Mouse (Mus musculus): ENCODE data around the gene Sned1. TPM values are rescaled to one million over a fixed set of nuclear protein-coding genes. Genes with fewer than 3 reads are reported as not detected.

The Sned1 gene
- polyA plus RNA-seq, 1 experiment from 2014 or later = 10.9 TPM

- Histone ChIP-seq H3K36me3 (replicated peaks; ENCODE audit: control insufficient read depth, insufficient read depth) (no peaks in the 10 kb centered on the region), H3K4me2 (replicated peaks) (no peak overlapping the region), H3K9ac (no peak overlapping the region), H3K4me1 (replicated peaks; ENCODE audit: control insufficient read depth, insufficient read depth, low read length) (peaks cover 7% of the 10 kb centered on the region), H3K4me3 (replicated peaks; ENCODE audit: low read length) (no peak overlapping the region), H3K27ac (no peak overlapping the region), H3K27me3 (ENCODE audit: control insufficient read depth, insufficient read depth, low read length) (no peaks in the 10 kb centered on the region), H3K9me3 (ENCODE audit: control insufficient read depth, low read length) (no peaks in the 10 kb centered on the region)
- DNase-seq (ENCODE audit: low spot score) (no peak), ATAC-seq (ENCODE audit: low FRiP score) (no peak)
- 77% methylated on average over 5 of the region's 5 CpGs for WGBS
Measured at GRCm38 (mm10) chr1:93225731-93226520, 9.7 kb upstream of the Sned1 start.

- H3K4me2 ChIP-seq (replicated peaks) = no peak overlapping the region
- H3K9ac ChIP-seq = no peak overlapping the region
- H3K9me3 ChIP-seq (ENCODE audit: control insufficient read depth, low read length) = no peaks in the 10 kb centered on the region
- no peaks in the 10 kb centered on the region for H3K36me3 ChIP-seq (replicated peaks; ENCODE audit: control insufficient read depth, insufficient read depth)
- peaks cover 7% of the 10 kb centered on the region for H3K4me1 ChIP-seq (replicated peaks; ENCODE audit: control insufficient read depth, insufficient read depth, low read length)
- DNase-seq (ENCODE audit: low spot score) = peak; percentile 35
- 64% methylated on average over 7 of the region's 7 CpGs for WGBS
- H3K27ac ChIP-seq = no peak overlapping the region
- no peak overlapping the region for H3K4me3 ChIP-seq (replicated peaks; ENCODE audit: low read length)
- no peaks in the 10 kb centered on the region for H3K27me3 ChIP-seq (ENCODE audit: control insufficient read depth, insufficient read depth, low read length)
- ATAC-seq (ENCODE audit: low FRiP score) = peak; percentile 13; the same call in 1 of the 2 replicates
Measured at GRCm38 (mm10) chr1:93227303-93227975, 8.2 kb upstream of the Sned1 start.

DNA sequence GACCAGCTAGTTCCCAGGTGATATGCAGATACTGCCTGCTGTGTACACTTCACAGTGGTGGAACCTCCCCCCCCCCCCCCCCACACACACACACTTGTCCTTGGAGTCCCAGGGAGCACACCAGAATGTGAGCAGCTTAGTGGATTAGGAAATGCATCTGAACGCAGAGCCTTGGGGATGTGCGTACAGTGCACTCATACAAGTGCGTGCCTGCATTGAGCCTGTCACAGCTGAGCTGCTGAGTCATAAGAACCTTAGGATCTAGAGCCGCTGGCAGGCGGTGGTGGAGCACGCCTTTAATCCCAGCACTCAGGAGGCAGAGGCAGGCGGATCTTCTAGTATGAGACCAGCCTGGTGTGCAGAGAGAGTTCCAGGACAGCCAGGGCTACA lies 7.7 kb upstream of the Sned1 start:
- Histone ChIP-seq H3K4me2 (replicated peaks) (no peak overlapping the region), H3K4me3 (replicated peaks; ENCODE audit: low read length) (no peak overlapping the region), H3K27ac (no peak overlapping the region), H3K27me3 (ENCODE audit: control insufficient read depth, insufficient read depth, low read length) (0 out of 2 replicates have a peak, but pooled peaks cover 3% of the 10 kb centered on the region), H3K9ac (no peak overlapping the region), H3K9me3 (ENCODE audit: control insufficient read depth, low read length) (no peaks in the 10 kb centered on the region), H3K36me3 (replicated peaks; ENCODE audit: control insufficient read depth, insufficient read depth) (no peaks in the 10 kb centered on the region), H3K4me1 (replicated peaks; ENCODE audit: control insufficient read depth, insufficient read depth, low read length) (peaks cover 7% of the 10 kb centered on the region)
- DNase-seq (ENCODE audit: low spot score) = no peak
- ATAC-seq (ENCODE audit: low FRiP score) = no peak
- WGBS = 90% methylated on average over 7 of the region's 7 CpGs

DNA sequence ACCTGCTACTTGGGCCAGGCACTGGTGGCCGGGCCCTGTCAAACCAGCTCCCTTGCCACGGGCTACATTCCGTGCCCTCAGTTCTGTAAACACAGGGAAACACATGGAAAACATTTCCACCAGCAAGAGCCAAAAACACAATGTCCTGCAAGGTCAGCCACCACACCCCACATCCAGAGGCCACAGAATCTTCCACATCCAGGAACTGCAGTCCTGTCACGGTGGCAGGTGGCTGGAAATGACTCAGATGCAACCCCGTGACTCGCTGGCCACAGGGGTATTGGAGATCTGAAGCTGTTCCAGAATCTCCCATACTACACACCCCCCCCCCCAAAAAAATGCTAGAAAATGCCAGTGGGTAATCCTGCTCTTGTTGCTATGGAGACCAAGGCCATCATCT lies 6.4 kb upstream of the Sned1 start:
- ATAC-seq (ENCODE audit: low FRiP score) (no peak), DNase-seq (ENCODE audit: low spot score) (no peak)
- Histone ChIP-seq H3K36me3 (replicated peaks; ENCODE audit: control insufficient read depth, insufficient read depth) (no peaks in the 10 kb centered on the region), H3K4me2 (replicated peaks) (no peak overlapping the region), H3K4me3 (replicated peaks; ENCODE audit: low read length) (no peak overlapping the region), H3K27ac (no peak overlapping the region), H3K27me3 (ENCODE audit: control insufficient read depth, insufficient read depth, low read length) (peaks cover 6% of the 10 kb centered on the region; the same call in 1 of the 2 replicates), H3K4me1 (replicated peaks; ENCODE audit: control insufficient read depth, insufficient read depth, low read length) (peaks cover 7% of the 10 kb centered on the region), H3K9ac (no peak overlapping the region), H3K9me3 (ENCODE audit: control insufficient read depth, low read length) (no peaks in the 10 kb centered on the region)
- 85% methylated on average over 6 of the region's 6 CpGs for WGBS

GRCm38 (mm10) chr1:93229626-93230025 lies 6.0 kb upstream of the Sned1 start:
- Histone ChIP-seq H3K4me1 (replicated peaks; ENCODE audit: control insufficient read depth, insufficient read depth, low read length) (peaks cover 7% of the 10 kb centered on the region; the same call in 1 of the 2 replicates), H3K9me3 (ENCODE audit: control insufficient read depth, low read length) (no peaks in the 10 kb centered on the region), H3K36me3 (replicated peaks; ENCODE audit: control insufficient read depth, insufficient read depth) (no peaks in the 10 kb centered on the region), H3K27me3 (ENCODE audit: control insufficient read depth, insufficient read depth, low read length) (peaks cover 9% of the 10 kb centered on the region; the same call in 1 of the 2 replicates), H3K27ac (no peak overlapping the region), H3K9ac (no peak overlapping the region), H3K4me2 (replicated peaks) (no peak overlapping the region), H3K4me3 (replicated peaks; ENCODE audit: low read length) (no peak overlapping the region)
- no peak for DNase-seq (ENCODE audit: low spot score)
- no peak for ATAC-seq (ENCODE audit: low FRiP score)
- WGBS = 74% methylated on average over 4 of the region's 4 CpGs

GRCm38 (mm10) chr1:93236545-93236924 lies 894 bp downstream of the Sned1 start:
- H3K27ac ChIP-seq = no peak overlapping the region
- H3K36me3 ChIP-seq (replicated peaks; ENCODE audit: control insufficient read depth, insufficient read depth) = no peaks in the 10 kb centered on the region
- peak overlapping the region; percentile 59 for H3K9ac ChIP-seq
- peak overlapping the region; percentile 99 for H3K4me2 ChIP-seq (replicated peaks)
- WGBS = 8% methylated on average over 3 of the region's 3 CpGs
- H3K27me3 ChIP-seq (ENCODE audit: control insufficient read depth, insufficient read depth, low read length) = peaks cover 37% of the 10 kb centered on the region
- ATAC-seq (ENCODE audit: low FRiP score) (peak; percentile 35; the same call in 1 of the 2 replicates), DNase-seq (ENCODE audit: low spot score) (no peak)
- peak overlapping the region; percentile 56 for H3K4me3 ChIP-seq (replicated peaks; ENCODE audit: low read length)
- peaks cover 14% of the 10 kb centered on the region; the same call in 1 of the 2 replicates for H3K4me1 ChIP-seq (replicated peaks; ENCODE audit: control insufficient read depth, insufficient read depth, low read length)
- H3K9me3 ChIP-seq (ENCODE audit: control insufficient read depth, low read length) = no peaks in the 10 kb centered on the region

GRCm38 (mm10) chr1:93237676-93238075 lies 2.0 kb downstream of the Sned1 start:
- H3K27me3 ChIP-seq (ENCODE audit: control insufficient read depth, insufficient read depth, low read length) = peaks cover 36% of the 10 kb centered on the region
- WGBS = 90% methylated on average over 10 of the region's 10 CpGs
- H3K4me2 ChIP-seq (replicated peaks) = 0 out of 2 replicates have a peak overlapping the region, but pooled peaks have one; percentile 1

DNA sequence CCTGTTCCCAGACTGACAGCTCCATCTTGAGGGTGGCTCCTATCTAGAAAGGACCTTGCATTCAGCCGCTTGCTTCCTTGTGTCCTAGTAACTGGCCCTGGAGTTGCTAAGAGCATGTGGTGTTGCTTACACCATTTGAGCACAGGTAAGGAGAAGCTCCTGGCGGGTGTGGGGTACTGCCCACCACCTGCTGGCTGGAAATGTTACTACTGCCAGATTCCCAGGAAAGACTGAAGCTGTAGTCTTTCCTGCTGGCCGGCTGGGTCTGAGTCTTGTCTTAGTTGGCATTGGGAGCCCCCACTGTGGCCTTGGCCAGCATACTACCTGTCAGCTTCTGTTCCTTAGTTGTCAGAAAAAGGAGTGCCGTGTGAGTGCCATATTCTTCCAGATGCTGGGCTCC lies 2.6 kb downstream of the Sned1 start:
- ATAC-seq (ENCODE audit: low FRiP score) (no peak), DNase-seq (ENCODE audit: low spot score) (no peak)
- H3K4me1 ChIP-seq (replicated peaks; ENCODE audit: control insufficient read depth, insufficient read depth, low read length) = peaks cover 14% of the 10 kb centered on the region; the same call in 1 of the 2 replicates
- H3K9ac ChIP-seq = no peak overlapping the region
- H3K27me3 ChIP-seq (ENCODE audit: control insufficient read depth, insufficient read depth, low read length) = peaks cover 31% of the 10 kb centered on the region
- H3K9me3 ChIP-seq (ENCODE audit: control insufficient read depth, low read length) = no peaks in the 10 kb centered on the region
- H3K4me2 ChIP-seq (replicated peaks) = 0 out of 2 replicates have a peak overlapping the region, but pooled peaks have one; percentile 1
- WGBS = 56% methylated on average over 4 of the region's 4 CpGs
- no peaks in the 10 kb centered on the region for H3K36me3 ChIP-seq (replicated peaks; ENCODE audit: control insufficient read depth, insufficient read depth)
- no peak overlapping the region for H3K4me3 ChIP-seq (replicated peaks; ENCODE audit: low read length)
- H3K27ac ChIP-seq = no peak overlapping the region

More at GRCm38 (mm10) chr1:93237676-93238075, 2.0 kb downstream of the Sned1 start:
- no peaks in the 10 kb centered on the region for H3K36me3 ChIP-seq (replicated peaks; ENCODE audit: control insufficient read depth, insufficient read depth)
- no peak overlapping the region for H3K27ac ChIP-seq
- no peak overlapping the region for H3K9ac ChIP-seq
- no peak overlapping the region for H3K4me3 ChIP-seq (replicated peaks; ENCODE audit: low read length)
- H3K4me1 ChIP-seq (replicated peaks; ENCODE audit: control insufficient read depth, insufficient read depth, low read length) = peaks cover 14% of the 10 kb centered on the region; the same call in 1 of the 2 replicates
- ATAC-seq (ENCODE audit: low FRiP score) (no peak), DNase-seq (ENCODE audit: low spot score) (no peak)
- no peaks in the 10 kb centered on the region for H3K9me3 ChIP-seq (ENCODE audit: control insufficient read depth, low read length)

DNA sequence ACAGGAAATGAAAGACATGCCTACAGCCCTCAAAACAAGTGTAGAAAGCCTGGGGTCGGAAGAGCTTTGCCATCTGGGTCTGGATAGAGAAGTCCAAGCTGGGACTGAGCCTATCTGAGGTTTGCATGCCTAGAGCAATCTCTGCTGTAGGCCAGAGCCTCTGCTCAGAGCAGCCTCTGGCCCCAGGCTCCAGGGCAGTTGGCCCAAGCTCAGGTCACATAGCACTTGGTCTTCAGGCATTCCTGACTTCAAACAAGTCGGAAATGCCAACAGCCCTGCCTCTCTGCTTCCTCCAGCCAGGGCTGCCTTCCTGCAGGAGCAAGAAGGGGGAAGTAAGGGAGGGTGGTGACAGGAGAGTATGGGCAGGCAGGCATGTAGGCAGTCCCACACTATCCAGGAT lies 10.3 kb downstream of the Sned1 start:
- no peaks in the 10 kb centered on the region for H3K36me3 ChIP-seq (replicated peaks; ENCODE audit: control insufficient read depth, insufficient read depth)
- no peak overlapping the region for H3K9ac ChIP-seq
- H3K4me2 ChIP-seq (replicated peaks) = no peak overlapping the region
- no peak overlapping the region for H3K4me3 ChIP-seq (replicated peaks; ENCODE audit: low read length)
- no peaks in the 10 kb centered on the region for H3K9me3 ChIP-seq (ENCODE audit: control insufficient read depth, low read length)
- 69% methylated on average over 2 of the region's 2 CpGs for WGBS
- ATAC-seq (ENCODE audit: low FRiP score) = no peak
- no peaks in the 10 kb centered on the region for H3K27me3 ChIP-seq (ENCODE audit: control insufficient read depth, insufficient read depth, low read length)
- H3K27ac ChIP-seq = no peak overlapping the region
- no peak for DNase-seq (ENCODE audit: low spot score)
- H3K4me1 ChIP-seq (replicated peaks; ENCODE audit: control insufficient read depth, insufficient read depth, low read length) = no peaks in the 10 kb centered on the region

Data from hindbrain, embryonic 14.5 days (tissue).